Mouse (Mus musculus): Measurements from ENCODE around the gene Cldn34c1. TPM values are rescaled to one million over a fixed set of nuclear protein-coding genes. Genes with fewer than 3 reads are reported as not detected.
"Not testable (repeated sequence)": the region's sequence is repeated elsewhere in the genome, so short reads cannot be mapped to it uniquely, and the experiment has no call there.

The Cldn34c1 gene
- total RNA-seq (2014; fragmentation: Nextera tagmentation) (not detected in 2 replicates), total RNA-seq (2017) (0.06 and 0.44 TPM in 2 replicates), polyA plus RNA-seq (2012) (not detected in 2 replicates)

- TF ChIP-seq GATA2 (IDR thresholded peaks at IDR 0.05; ENCODE audit: borderline replicate concordance, low read depth, low read length) (no peak), TAL1 (conservative IDR thresholded peaks at IDR 0.05; ENCODE audit: low read depth, low read length) (no peak), CTCF (IDR thresholded peaks at IDR 0.05; ENCODE audit: low read depth, low read length) (no peak)
Measured at GRCm38 (mm10) chrX:123103291-123104260, at the start of gene Cldn34c1. Gene Cldn34c1 (plus strand): TSS chrX:123103495.

GRCm38 (mm10) chrX:123087441-123087840 lies 15.9 kb upstream of the Cldn34c1 start:
- ATAC-seq (ENCODE audit: extremely low read depth, insufficient number of reproducible peaks, low FRiP score, poor library complexity, severe bottlenecking) = no peak

More at GRCm38 (mm10) chrX:123103291-123104260, at the start of gene Cldn34c1:
- no peak for ATAC-seq (ENCODE audit: extremely low read depth, insufficient number of reproducible peaks, low FRiP score, poor library complexity, severe bottlenecking)
- DNase-seq (ENCODE audit: low spot score) = peak; percentile 1
- H3K36me3 ChIP-seq (replicated peaks) = no peaks in the 10 kb centered on the region
- H3K4me1 ChIP-seq (ENCODE audit: insufficient read depth, low read depth, low read length) = no peaks in the 10 kb centered on the region
- H3K27me3 ChIP-seq (ENCODE audit: insufficient read depth, low read length) = no peaks in the 10 kb centered on the region
- H3K4me3 ChIP-seq (ENCODE audit: low read depth, low read length) = no peak within 1 kb of the TSS
- H3K9me3 ChIP-seq (replicated peaks) = peaks cover 8% of the 10 kb centered on the region

GRCm38 (mm10) chrX:123102806-123103205 lies 489 bp upstream of the Cldn34c1 start:
- not testable (repeated sequence) for H3K4me1 ChIP-seq (ENCODE audit: insufficient read depth, low read depth, low read length); H3K36me3 ChIP-seq (replicated peaks); ATAC-seq (ENCODE audit: extremely low read depth, insufficient number of reproducible peaks, low FRiP score, poor library complexity, severe bottlenecking); H3K9me3 ChIP-seq (replicated peaks); H3K4me3 ChIP-seq (ENCODE audit: low read depth, low read length); H3K27me3 ChIP-seq (ENCODE audit: insufficient read depth, low read length); DNase-seq (ENCODE audit: low spot score)

More at GRCm38 (mm10) chrX:123087441-123087840, 15.9 kb upstream of the Cldn34c1 start:
- Histone ChIP-seq H3K9me3 (replicated peaks) (no peaks in the 10 kb centered on the region), H3K36me3 (replicated peaks) (no peaks in the 10 kb centered on the region), H3K4me1 (ENCODE audit: insufficient read depth, low read depth, low read length) (no peaks in the 10 kb centered on the region), H3K27me3 (ENCODE audit: insufficient read depth, low read length) (no peaks in the 10 kb centered on the region), H3K4me3 (ENCODE audit: low read depth, low read length) (no peak overlapping the region)
- TF ChIP-seq TAL1 (conservative IDR thresholded peaks at IDR 0.05; ENCODE audit: low read depth, low read length) (no peak), CTCF (IDR thresholded peaks at IDR 0.05; ENCODE audit: low read depth, low read length) (no peak), GATA2 (IDR thresholded peaks at IDR 0.05; ENCODE audit: borderline replicate concordance, low read depth, low read length) (no peak), POLR2AphosphoS5 (IDR thresholded peaks at IDR 0.05; ENCODE audit: insufficient replicate concordance, low read depth, low read length) (no peak), GATA1 (IDR thresholded peaks at IDR 0.05; ENCODE audit: borderline replicate concordance, low read length) (no peak)
- DNase-seq (ENCODE audit: low spot score) = no peak

DNA sequence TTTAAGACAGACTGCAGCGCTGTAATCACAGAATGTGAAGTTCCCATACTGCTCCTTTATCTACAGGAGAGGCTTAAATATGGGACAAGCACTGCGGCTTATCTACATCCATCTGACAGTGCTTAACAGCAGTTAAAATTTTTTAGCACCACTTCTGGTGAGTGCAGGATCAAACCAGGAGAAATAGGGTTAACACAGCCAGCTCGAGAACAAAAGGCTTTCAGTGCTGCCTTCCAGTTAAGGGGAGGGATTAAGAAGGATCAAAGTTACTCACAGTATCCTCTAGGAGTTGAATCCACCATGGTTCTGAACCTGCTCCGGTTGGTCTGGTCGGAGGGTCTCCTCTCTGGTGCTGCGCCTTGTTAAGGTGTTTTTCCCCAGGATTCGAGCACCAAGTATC lies 1.4 kb downstream of the Cldn34c1 start:
- not testable (repeated sequence) for ATAC-seq (ENCODE audit: extremely low read depth, insufficient number of reproducible peaks, low FRiP score, poor library complexity, severe bottlenecking); H3K27me3 ChIP-seq (ENCODE audit: insufficient read depth, low read length); DNase-seq (ENCODE audit: low spot score); H3K9me3 ChIP-seq (replicated peaks); H3K4me1 ChIP-seq (ENCODE audit: insufficient read depth, low read depth, low read length); H3K4me3 ChIP-seq (ENCODE audit: low read depth, low read length); H3K36me3 ChIP-seq (replicated peaks)

DNA sequence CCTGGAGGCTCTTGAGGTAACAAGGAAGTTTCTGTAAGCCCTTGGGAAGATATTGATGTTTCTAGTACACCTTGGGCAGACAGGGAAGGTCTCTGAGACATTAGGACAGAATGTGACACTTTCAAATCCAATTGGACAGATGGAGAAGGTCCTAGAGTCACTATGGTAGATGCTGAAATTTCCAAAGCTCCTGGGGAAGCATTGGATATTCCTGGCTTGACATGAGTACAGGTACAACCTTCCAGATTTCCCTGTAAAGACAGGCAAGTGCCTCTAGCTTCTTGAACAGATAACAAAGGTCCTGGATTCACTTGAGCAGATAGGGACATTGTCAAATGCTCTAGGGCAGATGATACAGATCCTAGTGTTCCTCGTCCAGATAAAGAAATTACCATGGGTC lies 119.1 kb downstream of the Cldn34c1 start, which contains the start of gene Srsx:
TSS of gene Srsx (minus strand) at position 101 of the 400 bp plus-strand sequence.
- H3K4me1 ChIP-seq (ENCODE audit: insufficient read depth, low read depth, low read length); ATAC-seq (ENCODE audit: extremely low read depth, insufficient number of reproducible peaks, low FRiP score, poor library complexity, severe bottlenecking); H3K27me3 ChIP-seq (ENCODE audit: insufficient read depth, low read length); H3K4me3 ChIP-seq (ENCODE audit: low read depth, low read length); H3K9me3 ChIP-seq (replicated peaks); H3K36me3 ChIP-seq (replicated peaks); DNase-seq (ENCODE audit: low spot score): not testable (repeated sequence)

Other genes starting within 250 kb of the Cldn34c1 start
- gene Gm17521, start 73.8 kb upstream of the Cldn34c1 start, total RNA-seq (2014; fragmentation: Nextera tagmentation) = not detected in 2 replicates
- gene Gm17521, start 73.8 kb upstream of the Cldn34c1 start, total RNA-seq (2017) = not detected in 2 replicates
- gene Gm17521, start 73.8 kb upstream of the Cldn34c1 start, polyA plus RNA-seq (2012) = not detected in 2 replicates
- not detected in 2 replicates for gene Srsx, start 119.0 kb downstream of the Cldn34c1 start, total RNA-seq (2014; fragmentation: Nextera tagmentation)
- gene Srsx, start 119.0 kb downstream of the Cldn34c1 start, total RNA-seq (2017) = 0.12 TPM in 1 of 2 replicates, not detected in the other
- gene Srsx, start 119.0 kb downstream of the Cldn34c1 start, polyA plus RNA-seq (2012) = not detected in 2 replicates
- not detected in 2 replicates for gene Gm17577, start 143.4 kb downstream of the Cldn34c1 start, total RNA-seq (2014; fragmentation: Nextera tagmentation)
- gene Gm17577, start 143.4 kb downstream of the Cldn34c1 start, total RNA-seq (2017) = not detected in 2 replicates
- gene Gm17577, start 143.4 kb downstream of the Cldn34c1 start, polyA plus RNA-seq (2012) = not detected in 2 replicates

All from G1E (cell line).